Mouse (Mus musculus): Measurements from ENCODE around the gene Scaf8.
"Not testable (repeated sequence)": the region's sequence is repeated elsewhere in the genome, so short reads cannot be mapped to it uniquely, and the experiment has no call there.

The Scaf8 gene

GRCm38 (mm10) chr17:3114720-3115379 lies at the start of gene Scaf8:
Gene Scaf8, plus strand, starts transcription at chr17:3114972.
- in situ Hi-C loops (cut with MboI; ENCODE audit: low pct_unique_long_range_greater_than_20kb in 1 of 2, low sequenced_read_pairs in 2 of 2, unreplicated experiment in 1 of 2), result no loop called here

- in situ Hi-C loops (cut with MboI; ENCODE audit: low pct_unique_long_range_greater_than_20kb in 1 of 2, low sequenced_read_pairs in 2 of 2, unreplicated experiment in 1 of 2), result no loop called here
Observed at GRCm38 (mm10) chr17:3075166-3075872, 39.5 kb upstream of the Scaf8 start.

GRCm38 (mm10) chr17:3075873-3076245 lies 38.9 kb upstream of the Scaf8 start:
- in situ Hi-C loops (cut with MboI; ENCODE audit: low pct_unique_long_range_greater_than_20kb in 1 of 2, low sequenced_read_pairs in 2 of 2, unreplicated experiment in 1 of 2), result no loop called here

GRCm38 (mm10) chr17:3077936-3078335 lies 36.8 kb upstream of the Scaf8 start:
- in situ Hi-C loops (cut with MboI; ENCODE audit: low pct_unique_long_range_greater_than_20kb in 1 of 2, low sequenced_read_pairs in 2 of 2, unreplicated experiment in 1 of 2), result not testable (repeated sequence)

- in situ Hi-C loops (cut with MboI; ENCODE audit: low pct_unique_long_range_greater_than_20kb in 1 of 2, low sequenced_read_pairs in 2 of 2, unreplicated experiment in 1 of 2), result not testable (repeated sequence)
Observed at GRCm38 (mm10) chr17:3080587-3081349, 34.0 kb upstream of the Scaf8 start.

GRCm38 (mm10) chr17:3081512-3082100 lies 33.2 kb upstream of the Scaf8 start:
- in situ Hi-C loops (cut with MboI; ENCODE audit: low pct_unique_long_range_greater_than_20kb in 1 of 2, low sequenced_read_pairs in 2 of 2, unreplicated experiment in 1 of 2), result not testable (repeated sequence)

GRCm38 (mm10) chr17:3082125-3082755 lies 32.5 kb upstream of the Scaf8 start:
- in situ Hi-C loops (cut with MboI; ENCODE audit: low pct_unique_long_range_greater_than_20kb in 1 of 2, low sequenced_read_pairs in 2 of 2, unreplicated experiment in 1 of 2), result not testable (repeated sequence)

- in situ Hi-C loops (cut with MboI; ENCODE audit: low pct_unique_long_range_greater_than_20kb in 1 of 2, low sequenced_read_pairs in 2 of 2, unreplicated experiment in 1 of 2), result not testable (repeated sequence)
Observed at GRCm38 (mm10) chr17:3082756-3083749, 31.7 kb upstream of the Scaf8 start.

GRCm38 (mm10) chr17:3083886-3084550 lies 30.8 kb upstream of the Scaf8 start:
- in situ Hi-C loops (cut with MboI; ENCODE audit: low pct_unique_long_range_greater_than_20kb in 1 of 2, low sequenced_read_pairs in 2 of 2, unreplicated experiment in 1 of 2), result no loop called here

GRCm38 (mm10) chr17:3084551-3084930 lies 30.2 kb upstream of the Scaf8 start:
- in situ Hi-C loops (cut with MboI; ENCODE audit: low pct_unique_long_range_greater_than_20kb in 1 of 2, low sequenced_read_pairs in 2 of 2, unreplicated experiment in 1 of 2), result no loop called here

- in situ Hi-C loops (cut with MboI; ENCODE audit: low pct_unique_long_range_greater_than_20kb in 1 of 2, low sequenced_read_pairs in 2 of 2, unreplicated experiment in 1 of 2), result no loop called here
Observed at GRCm38 (mm10) chr17:3085152-3085551, 29.6 kb upstream of the Scaf8 start.

GRCm38 (mm10) chr17:3092682-3093081 lies 22.1 kb upstream of the Scaf8 start:
- in situ Hi-C loops (cut with MboI; ENCODE audit: low pct_unique_long_range_greater_than_20kb in 1 of 2, low sequenced_read_pairs in 2 of 2, unreplicated experiment in 1 of 2), result no loop called here

GRCm38 (mm10) chr17:3099273-3099672 lies 15.5 kb upstream of the Scaf8 start:
- in situ Hi-C loops (cut with MboI; ENCODE audit: low pct_unique_long_range_greater_than_20kb in 1 of 2, low sequenced_read_pairs in 2 of 2, unreplicated experiment in 1 of 2), result not testable (repeated sequence)

- in situ Hi-C loops (cut with MboI; ENCODE audit: low pct_unique_long_range_greater_than_20kb in 1 of 2, low sequenced_read_pairs in 2 of 2, unreplicated experiment in 1 of 2), result no loop called here
Observed at GRCm38 (mm10) chr17:3102336-3103165, 12.2 kb upstream of the Scaf8 start.

GRCm38 (mm10) chr17:3104154-3104931 lies 10.4 kb upstream of the Scaf8 start:
- in situ Hi-C loops (cut with MboI; ENCODE audit: low pct_unique_long_range_greater_than_20kb in 1 of 2, low sequenced_read_pairs in 2 of 2, unreplicated experiment in 1 of 2), result no loop called here

GRCm38 (mm10) chr17:3105022-3105421 lies 9.8 kb upstream of the Scaf8 start:
- in situ Hi-C loops (cut with MboI; ENCODE audit: low pct_unique_long_range_greater_than_20kb in 1 of 2, low sequenced_read_pairs in 2 of 2, unreplicated experiment in 1 of 2), result no loop called here
